Mouse (Mus musculus): Measurements from ENCODE around the gene Zfp366. TPM values are rescaled to one million over a fixed set of nuclear protein-coding genes. Genes with fewer than 3 reads are reported as not detected.

The Zfp366 gene
- polyA plus RNA-seq, 1 experiment = 9.0 TPM

DNA sequence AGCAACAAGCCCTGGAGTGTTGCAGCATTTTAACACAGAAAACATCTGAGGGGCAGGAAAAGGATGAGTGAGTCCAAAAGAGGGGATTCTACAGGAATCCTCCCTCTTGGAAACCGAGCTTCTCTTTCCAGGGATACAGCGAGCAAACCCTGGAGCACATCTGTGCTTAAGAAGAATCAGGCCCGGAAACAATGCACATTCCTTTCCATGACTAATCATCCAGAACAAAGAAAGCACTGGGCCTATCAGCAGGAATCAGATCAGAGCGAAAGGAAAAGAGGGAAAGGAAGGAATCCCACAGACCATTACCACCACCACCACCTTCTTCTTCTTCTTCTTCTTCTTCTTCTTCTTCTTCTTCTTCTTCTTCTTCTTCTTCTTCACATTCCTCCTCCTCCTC is 33.4 kb downstream of the Zfp366 start:
- Histone ChIP-seq H3K36me3 (ENCODE audit: control insufficient read depth, insufficient read depth, low read length) (no peaks in the 10 kb centered on the region), H3K4me1 (ENCODE audit: control insufficient read depth, insufficient read depth, insufficient read length) (no peaks in the 10 kb centered on the region), H3K4me3 (ENCODE audit: extremely low read depth, insufficient read depth, insufficient read length) (no peak overlapping the region), H3K27ac (ENCODE audit: insufficient read depth, low read length) (no peak overlapping the region), H3K27me3 (ENCODE audit: control insufficient read depth, insufficient read depth, low read length) (no peaks in the 10 kb centered on the region)
- no peak for DNase-seq (ENCODE audit: low read depth in 1 of 2, low spot score in 2 of 2)
- no peak for TF ChIP-seq CTCF (IDR thresholded peaks at IDR 0.05; ENCODE audit: extremely low read depth, insufficient read depth, insufficient read length, insufficient replicate concordance)
- TF ChIP-seq POLR2A (IDR thresholded peaks at IDR 0.05; ENCODE audit: low read depth, low read length) = no peak
- 59% methylated on average over 4 of the region's 4 CpGs for WGBS

DNA sequence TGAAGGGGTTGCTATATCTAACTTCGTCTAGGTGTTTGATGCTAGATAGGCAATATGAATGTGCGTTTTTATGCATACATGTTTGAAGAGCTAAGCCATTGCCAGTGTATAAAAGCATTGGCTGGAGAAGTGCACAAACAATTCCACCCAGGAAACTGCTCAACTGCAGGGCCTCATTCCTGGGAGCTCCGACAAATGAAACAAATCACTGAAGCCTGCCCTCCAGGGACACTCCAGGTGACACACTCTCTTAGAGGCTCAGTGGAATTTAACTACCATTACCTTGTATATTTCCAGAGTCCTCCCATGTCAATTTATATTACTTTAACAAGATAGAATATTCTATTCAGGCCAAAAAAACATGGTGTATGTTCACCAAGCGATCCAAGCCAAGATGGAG is 35.0 kb downstream of the Zfp366 start:
- WGBS = 93% methylated on average over 4 of the region's 4 CpGs
- Histone ChIP-seq H3K27ac (ENCODE audit: insufficient read depth, low read length) (no peak overlapping the region), H3K4me3 (ENCODE audit: extremely low read depth, insufficient read depth, insufficient read length) (no peak overlapping the region), H3K27me3 (ENCODE audit: control insufficient read depth, insufficient read depth, low read length) (no peaks in the 10 kb centered on the region), H3K4me1 (ENCODE audit: control insufficient read depth, insufficient read depth, insufficient read length) (no peaks in the 10 kb centered on the region), H3K36me3 (ENCODE audit: control insufficient read depth, insufficient read depth, low read length) (no peaks in the 10 kb centered on the region)
- TF ChIP-seq CTCF (IDR thresholded peaks at IDR 0.05; ENCODE audit: extremely low read depth, insufficient read depth, insufficient read length, insufficient replicate concordance) = no peak
- no peak for TF ChIP-seq POLR2A (IDR thresholded peaks at IDR 0.05; ENCODE audit: low read depth, low read length)
- no peak for DNase-seq (ENCODE audit: low read depth in 1 of 2, low spot score in 2 of 2)

DNA sequence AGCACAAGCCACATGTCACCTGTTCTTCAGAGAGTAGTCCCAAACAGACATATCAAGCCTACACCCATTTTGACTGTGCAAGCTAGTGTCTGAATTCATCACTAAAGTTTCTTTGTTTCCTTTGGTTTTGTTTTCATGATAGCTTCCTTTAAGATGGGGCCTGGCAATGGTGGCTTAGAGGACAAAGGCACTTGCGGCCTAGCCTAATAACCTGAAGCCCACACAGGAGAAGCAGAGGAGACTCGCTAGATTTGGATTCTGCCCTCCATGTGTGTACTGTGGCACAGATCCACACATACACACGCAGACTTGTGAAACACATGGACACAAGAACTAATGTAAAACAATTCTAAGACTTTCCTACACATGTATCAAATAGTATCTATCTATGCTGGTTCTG is 37.4 kb downstream of the Zfp366 start:
- Histone ChIP-seq H3K27me3 (ENCODE audit: control insufficient read depth, insufficient read depth, low read length) (no peaks in the 10 kb centered on the region), H3K4me1 (ENCODE audit: control insufficient read depth, insufficient read depth, insufficient read length) (no peaks in the 10 kb centered on the region), H3K36me3 (ENCODE audit: control insufficient read depth, insufficient read depth, low read length) (no peaks in the 10 kb centered on the region), H3K27ac (ENCODE audit: insufficient read depth, low read length) (no peak overlapping the region), H3K4me3 (ENCODE audit: extremely low read depth, insufficient read depth, insufficient read length) (no peak overlapping the region)
- 93% methylated on average over 3 of the region's 3 CpGs for WGBS
- no peak for TF ChIP-seq CTCF (IDR thresholded peaks at IDR 0.05; ENCODE audit: extremely low read depth, insufficient read depth, insufficient read length, insufficient replicate concordance)
- TF ChIP-seq POLR2A (IDR thresholded peaks at IDR 0.05; ENCODE audit: low read depth, low read length) = no peak
- no peak for DNase-seq (ENCODE audit: low read depth in 1 of 2, low spot score in 2 of 2)

- Histone ChIP-seq H3K36me3 (ENCODE audit: control insufficient read depth, insufficient read depth, low read length) (no peaks in the 10 kb centered on the region), H3K4me3 (ENCODE audit: extremely low read depth, insufficient read depth, insufficient read length) (no peak overlapping the region), H3K4me1 (ENCODE audit: control insufficient read depth, insufficient read depth, insufficient read length) (no peaks in the 10 kb centered on the region), H3K27me3 (ENCODE audit: control insufficient read depth, insufficient read depth, low read length) (no peaks in the 10 kb centered on the region), H3K27ac (ENCODE audit: insufficient read depth, low read length) (no peak overlapping the region)
- TF ChIP-seq POLR2A (IDR thresholded peaks at IDR 0.05; ENCODE audit: low read depth, low read length) (no peak), CTCF (IDR thresholded peaks at IDR 0.05; ENCODE audit: extremely low read depth, insufficient read depth, insufficient read length, insufficient replicate concordance) (no peak)
- 89% methylated on average over 5 of the region's 5 CpGs for WGBS
- no peak for DNase-seq (ENCODE audit: low read depth in 1 of 2, low spot score in 2 of 2)
Measured at GRCm38 (mm10) chr13:99222476-99222875, 37.9 kb downstream of the Zfp366 start.

DNA sequence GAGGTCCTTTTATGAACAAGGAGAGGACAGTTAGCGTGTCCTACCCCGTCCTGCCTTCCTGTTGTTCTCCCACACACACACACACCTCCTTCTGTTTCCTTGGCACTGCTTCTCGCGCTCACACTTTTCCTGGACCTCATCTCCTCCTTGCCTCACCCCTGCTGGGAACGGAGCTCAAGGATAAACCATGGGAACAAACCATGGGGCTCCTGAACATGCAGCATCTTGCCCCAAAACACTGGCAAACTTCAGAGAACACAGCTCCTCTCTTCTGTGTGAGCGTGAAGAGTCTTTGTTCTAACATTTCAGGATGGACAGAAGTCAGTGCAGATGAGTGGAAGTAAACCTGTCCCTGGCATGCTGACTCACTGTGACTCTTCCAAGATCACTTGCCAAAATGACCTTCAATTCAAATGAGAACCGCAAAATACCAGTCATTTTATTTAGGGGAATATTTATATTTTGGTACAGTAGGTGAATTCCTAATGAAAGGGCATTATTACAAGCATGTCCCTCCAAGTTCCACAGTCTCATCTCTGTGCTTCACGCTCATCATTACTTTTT is 38.8 kb downstream of the Zfp366 start:
- DNase-seq (ENCODE audit: low read depth in 1 of 2, low spot score in 2 of 2) = no peak
- H3K4me1 ChIP-seq (ENCODE audit: control insufficient read depth, insufficient read depth, insufficient read length) = no peaks in the 10 kb centered on the region
- no peak for TF ChIP-seq CTCF (IDR thresholded peaks at IDR 0.05; ENCODE audit: extremely low read depth, insufficient read depth, insufficient read length, insufficient replicate concordance)
- TF ChIP-seq POLR2A (IDR thresholded peaks at IDR 0.05; ENCODE audit: low read depth, low read length) = no peak
- no peak overlapping the region for H3K4me3 ChIP-seq (ENCODE audit: extremely low read depth, insufficient read depth, insufficient read length)
- WGBS = 88% methylated on average over 8 of the region's 8 CpGs
- H3K36me3 ChIP-seq (ENCODE audit: control insufficient read depth, insufficient read depth, low read length) = no peaks in the 10 kb centered on the region
- H3K27ac ChIP-seq (ENCODE audit: insufficient read depth, low read length) = no peak overlapping the region
- H3K27me3 ChIP-seq (ENCODE audit: control insufficient read depth, insufficient read depth, low read length) = no peaks in the 10 kb centered on the region

GRCm38 (mm10) chr13:99223917-99224316 is 39.3 kb downstream of the Zfp366 start:
- Histone ChIP-seq H3K4me1 (ENCODE audit: control insufficient read depth, insufficient read depth, insufficient read length) (no peaks in the 10 kb centered on the region), H3K4me3 (ENCODE audit: extremely low read depth, insufficient read depth, insufficient read length) (no peak overlapping the region), H3K27ac (ENCODE audit: insufficient read depth, low read length) (no peak overlapping the region), H3K27me3 (ENCODE audit: control insufficient read depth, insufficient read depth, low read length) (no peaks in the 10 kb centered on the region), H3K36me3 (ENCODE audit: control insufficient read depth, insufficient read depth, low read length) (no peaks in the 10 kb centered on the region)
- TF ChIP-seq POLR2A (IDR thresholded peaks at IDR 0.05; ENCODE audit: low read depth, low read length) (no peak), CTCF (IDR thresholded peaks at IDR 0.05; ENCODE audit: extremely low read depth, insufficient read depth, insufficient read length, insufficient replicate concordance) (no peak)
- DNase-seq (ENCODE audit: low read depth in 1 of 2, low spot score in 2 of 2) = no peak
- WGBS = 89% methylated on average over 8 of the region's 8 CpGs

DNA sequence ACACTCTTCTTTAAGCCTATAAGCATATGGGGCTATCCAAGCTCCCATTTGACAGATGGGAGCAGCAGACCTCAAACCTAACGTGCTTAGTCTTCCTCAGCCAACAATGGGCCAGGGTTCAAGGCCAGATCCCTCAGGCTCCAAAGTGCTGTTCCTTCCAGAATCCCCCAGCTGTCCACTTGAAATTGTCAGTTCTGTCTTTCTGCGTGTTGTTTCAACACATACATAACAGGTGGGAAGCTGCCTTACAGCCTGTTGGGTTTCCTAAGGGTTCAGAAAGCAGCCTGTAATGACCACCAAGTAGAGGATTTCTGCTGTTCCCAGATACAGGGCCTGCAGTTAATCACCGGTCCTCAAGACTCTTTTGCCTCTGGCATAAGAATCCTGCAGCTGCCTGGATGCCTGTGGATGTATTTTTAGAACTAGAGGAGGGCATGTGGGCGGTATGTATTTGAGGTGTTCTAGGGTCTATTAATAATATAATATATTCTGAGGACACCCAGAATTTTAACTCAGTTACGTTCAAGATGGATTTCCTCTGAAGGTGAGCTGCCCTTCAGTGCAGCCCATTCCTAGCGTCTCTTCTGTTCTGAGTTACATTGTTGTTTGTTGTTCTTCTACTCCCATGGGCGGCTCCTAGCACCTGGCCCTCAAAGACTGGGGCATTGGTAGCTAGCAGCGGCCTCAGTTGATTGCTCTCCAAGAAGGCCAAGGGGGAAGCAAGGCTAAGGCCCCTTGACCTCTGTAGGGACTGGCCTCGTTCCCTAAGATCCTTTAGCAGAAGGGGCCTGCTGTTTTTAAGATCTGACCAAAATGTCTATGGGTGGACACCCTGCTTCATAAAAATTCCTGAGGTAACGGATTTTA is 41.0 kb downstream of the Zfp366 start:
- Histone ChIP-seq H3K27me3 (ENCODE audit: control insufficient read depth, insufficient read depth, low read length) (no peaks in the 10 kb centered on the region), H3K27ac (ENCODE audit: insufficient read depth, low read length) (no peak overlapping the region), H3K4me3 (ENCODE audit: extremely low read depth, insufficient read depth, insufficient read length) (no peak overlapping the region), H3K4me1 (ENCODE audit: control insufficient read depth, insufficient read depth, insufficient read length) (no peaks in the 10 kb centered on the region), H3K36me3 (ENCODE audit: control insufficient read depth, insufficient read depth, low read length) (no peaks in the 10 kb centered on the region)
- DNase-seq (ENCODE audit: low read depth in 1 of 2, low spot score in 2 of 2) = no peak
- TF ChIP-seq POLR2A (IDR thresholded peaks at IDR 0.05; ENCODE audit: low read depth, low read length) (no peak), CTCF (IDR thresholded peaks at IDR 0.05; ENCODE audit: extremely low read depth, insufficient read depth, insufficient read length, insufficient replicate concordance) (no peak)
- 86% methylated on average over 10 of the region's 10 CpGs for WGBS

Measured in spleen, adult 2 months (tissue).